Mouse (Mus musculus) kidney, postnatal 0 days (tissue): Measurements from ENCODE around the gene Pax8. TPM values are rescaled to one million over a fixed set of nuclear protein-coding genes. Genes with fewer than 3 reads are reported as not detected.

ENCODE experiments used
- ATAC-seq: fragments of 200-750 bp; cut with Nextera tagmentation; replicated peaks from 2 replicates; pipeline ENCODE4 v1.8.0; 2017; ENCODE audit warnings: low read depth, moderate number of reproducible peaks, moderate TSS enrichment, moderate library complexity; ENCODE audit not compliant: low FRiP score
- DNase-seq: peaks from one replicate; pipeline ENCODE4 v3.0.0-alpha.2; 2016; ENCODE audit warnings: low spot score
- H3K27ac ChIP-seq: fragments of 300-500 bp; sonication (generic); 2 replicates; pipeline ENCODE4 v1.5.1; 2014; ENCODE audit warnings: mild to moderate bottlenecking
- H3K27me3 ChIP-seq: fragments of 300-500 bp; sonication (generic); 2 replicates; pipeline ENCODE4 v1.6.1; 2014; ENCODE audit warnings: low read length, mixed read lengths; ENCODE audit not compliant: insufficient read depth
- H3K36me3 ChIP-seq: fragments of 300-500 bp; sonication (generic); 2 replicates; pipeline ENCODE4 v1.6.1; 2014; ENCODE audit warnings: low read length, mixed read lengths; ENCODE audit not compliant: insufficient read depth
- H3K4me1 ChIP-seq: fragments of 300-500 bp; sonication (generic); replicated peaks from 2 replicates; pipeline ENCODE4 v1.6.1; 2014; ENCODE audit warnings: antibody characterized with exemption, low read length, mixed read lengths; ENCODE audit not compliant: insufficient read depth
- H3K4me2 ChIP-seq: fragments of 300-500 bp; sonication (generic); 2 replicates; pipeline ENCODE4 v1.6.1; 2014; ENCODE audit warnings: mild to moderate bottlenecking, low read length, moderate library complexity, mixed read lengths
- H3K4me3 ChIP-seq: fragments of 300-500 bp; sonication (generic); replicated peaks from 2 replicates; pipeline ENCODE4 v1.5.1; 2014; ENCODE audit warnings: low read depth, low read length
- H3K9ac ChIP-seq: fragments of 300-500 bp; sonication (generic); 2 replicates; pipeline ENCODE4 v1.6.1; 2014; ENCODE audit warnings: low read depth, low read length
- H3K9me3 ChIP-seq: fragments of 300-500 bp; sonication (generic); replicated peaks from 2 replicates; pipeline ENCODE4 v1.6.1; 2016; ENCODE audit warnings: low read length, inconsistent platforms, mixed read lengths
- CTCF ChIP-seq: IDR thresholded peaks from 2 replicates; pipeline ENCODE4 v1.5.1; 2016; ENCODE audit warnings: antibody characterized with exemption, low read depth, mild to moderate bottlenecking, moderate library complexity
- WGBS: fragments of 180-500 bp; shearing (Covaris S2); extraction: QIAGEN DNeasy Blood & Tissue Kit; methylation state at CpG from one replicate; pipeline ENCODE4 v1.1.7; 2014; 5-methylcytosine and 5-hydroxymethylcytosine counted together
- polyA plus RNA-seq: library from polyadenylated mRNA; unstranded; fragments of >200 nt; fragmentation: Nextera tagmentation; extraction: Ambion mirVana; gene quantifications from 2 replicates; pipeline ENCODE4 v1.2.1, GENCODE M21; 2015

The Pax8 gene
- polyA plus RNA-seq, 1 experiment from 2014 or later: 116 TPM

GRCm38 (mm10) chr2:24393251-24393650 is 82.1 kb downstream of the Pax8 start:
- Histone ChIP-seq H3K4me2 (no peak overlapping the region), H3K36me3 (no peaks in the 10 kb centered on the region), H3K4me1 (no peaks in the 10 kb centered on the region), H3K27ac (no peak overlapping the region), H3K27me3 (no peaks in the 10 kb centered on the region), H3K9me3 (no peaks in the 10 kb centered on the region), H3K9ac (no peak overlapping the region), H3K4me3 (no peak overlapping the region)
- WGBS: 76% methylated on average over 2 of the region's 2 CpGs
- no peak for TF ChIP-seq CTCF
- no peak for DNase-seq
- no peak for ATAC-seq

GRCm38 (mm10) chr2:24387361-24388283 is 87.8 kb downstream of the Pax8 start:
- TF ChIP-seq CTCF: no peak
- 77% methylated on average over 4 of the region's 4 CpGs for WGBS
- Histone ChIP-seq H3K36me3 (no peaks in the 10 kb centered on the region), H3K4me2 (no peak overlapping the region), H3K4me3 (no peak overlapping the region), H3K27me3 (no peaks in the 10 kb centered on the region), H3K27ac (no peak overlapping the region), H3K4me1 (no peaks in the 10 kb centered on the region), H3K9me3 (no peaks in the 10 kb centered on the region), H3K9ac (no peak overlapping the region)
- DNase-seq (no peak), ATAC-seq (no peak)

GRCm38 (mm10) chr2:24386964-24387320 is 88.5 kb downstream of the Pax8 start:
- no peak for TF ChIP-seq CTCF
- H3K4me1 ChIP-seq: no peaks in the 10 kb centered on the region
- no peak overlapping the region for H3K4me2 ChIP-seq
- no peak overlapping the region for H3K4me3 ChIP-seq
- H3K36me3 ChIP-seq: no peaks in the 10 kb centered on the region
- no peak for ATAC-seq
- 81% methylated on average over 2 of the region's 2 CpGs for WGBS
- no peaks in the 10 kb centered on the region for H3K27me3 ChIP-seq
- H3K9me3 ChIP-seq: no peaks in the 10 kb centered on the region
- no peak overlapping the region for H3K27ac ChIP-seq
- H3K9ac ChIP-seq: no peak overlapping the region
- DNase-seq: no peak

GRCm38 (mm10) chr2:24386158-24386963 is 89.0 kb downstream of the Pax8 start:
- Histone ChIP-seq H3K9me3 (no peaks in the 10 kb centered on the region), H3K9ac (no peak overlapping the region), H3K4me3 (no peak overlapping the region), H3K36me3 (no peaks in the 10 kb centered on the region), H3K4me1 (no peaks in the 10 kb centered on the region), H3K27ac (no peak overlapping the region), H3K4me2 (no peak overlapping the region), H3K27me3 (no peaks in the 10 kb centered on the region)
- DNase-seq: no peak
- no peak for TF ChIP-seq CTCF
- ATAC-seq: no peak
- WGBS: 87% methylated on average over 21 of the region's 21 CpGs

- Histone ChIP-seq H3K36me3 (no peaks in the 10 kb centered on the region), H3K27ac (no peak overlapping the region), H3K27me3 (no peaks in the 10 kb centered on the region), H3K4me3 (no peak overlapping the region), H3K9ac (no peak overlapping the region), H3K4me2 (no peak overlapping the region), H3K4me1 (no peaks in the 10 kb centered on the region), H3K9me3 (no peaks in the 10 kb centered on the region)
- WGBS: 83% methylated on average over 13 of the region's 14 CpGs
- TF ChIP-seq CTCF: no peak
- no peak for DNase-seq
- ATAC-seq: 0 out of 2 replicates have a peak, but pooled peaks have one; percentile 40
These were observed 90.1 kb downstream of the Pax8 start for GRCm38 (mm10) chr2:24385111-24385961.

GRCm38 (mm10) chr2:24384393-24384792 is 91.0 kb downstream of the Pax8 start:
- no peak for TF ChIP-seq CTCF
- H3K9me3 ChIP-seq: no peaks in the 10 kb centered on the region
- ATAC-seq: no peak

More at GRCm38 (mm10) chr2:24384393-24384792, 91.0 kb downstream of the Pax8 start:
- Histone ChIP-seq H3K27ac (no peak overlapping the region), H3K4me1 (no peaks in the 10 kb centered on the region), H3K9ac (no peak overlapping the region), H3K4me2 (no peak overlapping the region), H3K27me3 (no peaks in the 10 kb centered on the region), H3K36me3 (no peaks in the 10 kb centered on the region), H3K4me3 (no peak overlapping the region)
- DNase-seq: no peak
